Mouse (Mus musculus): Measurements from ENCODE around the gene Micall2. TPM values are rescaled to one million over a fixed set of nuclear protein-coding genes. Genes with fewer than 3 reads are reported as not detected.

Gene Micall2
- 10 to 100 TPM in 1 of 2 experiments, 1 to 10 TPM in 1; 9.4 to 13.1 TPM for total RNA-seq (2023)

DNA sequence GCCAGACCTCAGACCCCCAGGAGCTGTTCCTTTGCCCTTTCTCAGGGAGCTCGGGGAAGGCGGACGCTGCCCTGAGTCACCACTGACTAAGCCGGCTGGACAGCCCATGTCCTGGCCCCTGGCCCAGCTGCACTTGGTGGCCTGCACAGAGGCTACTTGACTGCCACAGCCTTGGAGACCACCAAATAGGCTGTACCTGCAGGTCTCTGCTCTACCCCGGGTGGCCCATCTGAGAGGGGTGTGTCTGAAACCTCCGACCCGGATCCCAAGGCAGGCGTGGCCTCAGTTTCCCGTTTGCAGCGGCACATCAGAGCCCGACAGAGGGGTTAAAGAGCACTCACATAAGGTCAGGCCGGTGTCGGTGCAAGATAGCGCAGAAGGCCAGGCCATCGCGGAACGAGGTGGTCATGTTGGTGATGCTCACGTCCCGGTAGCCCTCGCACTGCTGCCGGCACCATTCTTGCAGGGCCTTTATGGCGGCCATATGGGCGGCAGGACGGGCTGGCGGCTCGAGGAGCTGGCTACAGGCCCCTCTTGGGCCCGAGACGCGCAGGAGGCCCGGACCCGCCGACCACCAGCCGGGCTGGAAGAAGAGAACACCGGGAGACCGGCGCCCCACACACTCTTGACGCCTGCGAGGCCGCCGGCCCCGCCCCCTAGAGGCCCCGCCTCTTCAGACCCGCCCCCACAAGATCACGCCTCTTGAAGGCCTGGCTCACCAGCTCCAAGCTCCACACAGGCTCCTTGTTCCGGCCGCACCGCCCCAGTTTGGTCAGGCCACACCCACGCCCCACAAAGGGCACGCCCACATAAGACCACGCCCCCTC, at the start of gene Micall2:
TSS of gene Micall2 (minus strand) at position 660 of the 827 bp plus-strand sequence.

DNA sequence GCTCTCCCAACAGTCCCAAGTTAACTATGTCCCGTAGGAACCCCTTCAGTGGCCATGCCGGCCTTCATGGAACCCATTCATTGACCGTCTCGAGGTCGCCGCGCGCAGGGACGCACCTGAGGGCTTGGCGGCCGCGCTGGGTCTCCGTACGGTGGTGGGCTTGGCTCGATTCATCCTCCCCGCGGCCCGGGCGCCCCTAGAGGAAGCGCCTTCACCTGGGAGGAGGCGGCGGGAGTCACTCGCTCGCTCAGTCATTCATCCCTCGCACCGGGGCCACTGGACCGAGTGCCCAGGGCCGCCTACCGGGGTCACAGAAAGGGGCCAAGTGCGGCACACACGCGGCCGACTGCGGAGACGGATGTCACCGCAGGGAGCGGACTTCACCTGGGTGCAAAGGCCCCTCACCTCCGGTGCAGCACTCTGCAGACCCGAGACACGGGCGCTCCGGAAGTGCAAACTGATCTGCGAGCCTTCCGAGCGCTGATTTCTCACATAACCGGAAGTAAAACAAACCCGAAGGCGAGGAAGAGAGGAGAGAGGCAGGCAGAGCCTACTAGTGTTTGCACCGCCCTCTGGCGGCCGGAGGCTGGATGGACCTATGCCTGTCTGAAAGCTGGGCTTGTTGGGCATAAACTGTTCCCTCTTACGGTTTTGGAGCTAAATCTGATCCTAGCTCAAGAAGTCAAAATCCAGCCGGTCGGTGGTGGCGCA, 39.2 kb upstream of the Micall2 start, which contains the start of gene Ints1:
TSS of gene Ints1 (minus strand) at position 459 of the 711 bp plus-strand sequence.

Other genes with a start within 250 kb of the Micall2 start
- not detected for gene Uncx, start 192.8 kb downstream of the Micall2 start, total RNA-seq (2023)
- 10 to 100 TPM; 44.4 to 46.7 TPM for gene Ints1, start 39.3 kb upstream of the Micall2 start, total RNA-seq (2023)
- gene Mafk, start 55.2 kb upstream of the Micall2 start, total RNA-seq (2023) = 100 to 1,000 TPM in 1 of 2 experiments, 10 to 100 TPM in 1; 87.5 to 107 TPM
- under 1 TPM; 0.09 to 0.15 TPM for gene Tmem184a, start 83.6 kb upstream of the Micall2 start, total RNA-seq (2023)
- not detected for gene Gm26938, start 90.1 kb upstream of the Micall2 start, total RNA-seq (2023)
- 10 to 100 TPM; 10.6 to 13.6 TPM for gene Psmg3, start 90.5 kb upstream of the Micall2 start, total RNA-seq (2023)
- gene Elfn1, start 171.6 kb upstream of the Micall2 start, total RNA-seq (2023) = not detected

All from neutrophil, adult 83 days (primary cell).